Mouse (Mus musculus) hindbrain, embryonic 15.5 days (tissue): Measurements from ENCODE around the gene 1700010B08Rik. TPM values are rescaled to one million over a fixed set of nuclear protein-coding genes. Genes with fewer than 3 reads are reported as not detected.
"Not testable (repeated sequence)": the region's sequence is repeated elsewhere in the genome, so short reads cannot be mapped to it uniquely, and the experiment has no call there.

Experiments used
- ATAC-seq: fragments of 200-750 bp; cut with Nextera tagmentation; 2 replicates; pipeline ENCODE4 v1.8.0; 2017; ENCODE audit warnings: low read depth, moderate number of reproducible peaks, moderate TSS enrichment; ENCODE audit not compliant: low FRiP score
- H3K27ac ChIP-seq: fragments of 300-500 bp; sonication (generic); replicated peaks from 2 replicates; pipeline ENCODE4 v1.5.1; 2015; ENCODE audit warnings: mild to moderate bottlenecking, inconsistent platforms
- H3K27me3 ChIP-seq: fragments of 300-500 bp; sonication (generic); 2 replicates; pipeline ENCODE4 v1.6.1; 2015; ENCODE audit warnings: control low read depth, inconsistent platforms
- H3K36me3 ChIP-seq: fragments of 300-500 bp; sonication (generic); 2 replicates; pipeline ENCODE4 v1.6.1; 2015; ENCODE audit warnings: control low read depth, inconsistent platforms
- H3K4me1 ChIP-seq: fragments of 300-500 bp; sonication (generic); replicated peaks from 2 replicates; pipeline ENCODE4 v1.6.1; 2015; ENCODE audit warnings: control low read depth, inconsistent platforms
- H3K4me2 ChIP-seq: fragments of 300-500 bp; sonication (generic); 2 replicates; pipeline ENCODE4 v1.6.1; 2015; ENCODE audit warnings: moderate library complexity, mild to moderate bottlenecking, inconsistent platforms
- H3K4me3 ChIP-seq: fragments of 300-500 bp; sonication (generic); 2 replicates; pipeline ENCODE4 v1.5.1; 2015; ENCODE audit warnings: mild to moderate bottlenecking, inconsistent platforms
- H3K9ac ChIP-seq: fragments of 300-500 bp; sonication (generic); 2 replicates; pipeline ENCODE4 v1.6.1; 2015; ENCODE audit warnings: inconsistent platforms
- H3K9me3 ChIP-seq: fragments of 300-500 bp; sonication (generic); 2 replicates; pipeline ENCODE4 v1.6.1; 2016; ENCODE audit warnings: control low read depth, inconsistent platforms
- WGBS: fragments of 180-500 bp; shearing (Covaris S2); methylation state at CpG from one replicate; pipeline ENCODE4 v1.1.7; 2015; 5-methylcytosine and 5-hydroxymethylcytosine counted together
- polyA plus RNA-seq: library from polyadenylated mRNA; unstranded; fragments of >200 nt; fragmentation: Nextera tagmentation; extraction: Ambion mirVana; gene quantifications from 2 replicates; pipeline ENCODE4 v1.2.1, GENCODE M21; 2015

1700010B08Rik gene
- polyA plus RNA-seq, 1 experiment from 2014 or later = not detected

GRCm38 (mm10) chr2:173698850-173699249 is 20.4 kb upstream of the 1700010B08Rik start:
- peaks cover 24% of the 10 kb centered on the region; the same call in 1 of the 2 replicates for H3K36me3 ChIP-seq

GRCm38 (mm10) chr2:173702096-173702866 is 16.9 kb upstream of the 1700010B08Rik start:
- H3K9ac ChIP-seq = no peak overlapping the region
- ATAC-seq = peak; percentile 74; the same call in 1 of the 2 replicates
- peak overlapping the region; percentile 77 for H3K27ac ChIP-seq
- H3K9me3 ChIP-seq = no peaks in the 10 kb centered on the region
- H3K4me1 ChIP-seq = peaks cover 44% of the 10 kb centered on the region
- 51% methylated on average over 16 of the region's 16 CpGs for WGBS
- no peaks in the 10 kb centered on the region for H3K27me3 ChIP-seq
- no peak overlapping the region for H3K4me3 ChIP-seq
- no peak overlapping the region for H3K4me2 ChIP-seq
- H3K36me3 ChIP-seq = peaks cover 17% of the 10 kb centered on the region; the same call in 1 of the 2 replicates

More at GRCm38 (mm10) chr2:173698850-173699249, 20.4 kb upstream of the 1700010B08Rik start:
- Histone ChIP-seq H3K4me2 (no peak overlapping the region), H3K27ac (no peak overlapping the region), H3K4me1 (peaks cover 28% of the 10 kb centered on the region), H3K27me3 (no peaks in the 10 kb centered on the region), H3K9me3 (no peaks in the 10 kb centered on the region), H3K4me3 (no peak overlapping the region), H3K9ac (no peak overlapping the region)
- no peak for ATAC-seq
- 89% methylated on average over 3 of the region's 3 CpGs for WGBS

- no peak for ATAC-seq
- H3K9me3 ChIP-seq = no peaks in the 10 kb centered on the region
- H3K9ac ChIP-seq = no peak overlapping the region
- peaks cover 44% of the 10 kb centered on the region for H3K4me1 ChIP-seq
- WGBS = 80% methylated on average over 12 of the region's 12 CpGs
- peaks cover 14% of the 10 kb centered on the region; the same call in 1 of the 2 replicates for H3K36me3 ChIP-seq
- no peak overlapping the region for H3K4me2 ChIP-seq
- peak overlapping the region; percentile 77 for H3K27ac ChIP-seq
- no peak overlapping the region for H3K4me3 ChIP-seq
- no peaks in the 10 kb centered on the region for H3K27me3 ChIP-seq
Measured at GRCm38 (mm10) chr2:173702867-173703237, 16.4 kb upstream of the 1700010B08Rik start.

GRCm38 (mm10) chr2:173705827-173706551 is 13.2 kb upstream of the 1700010B08Rik start:
- Histone ChIP-seq H3K4me3 (no peak overlapping the region), H3K9me3 (no peaks in the 10 kb centered on the region), H3K4me2 (no peak overlapping the region), H3K9ac (no peak overlapping the region), H3K27ac (no peak overlapping the region), H3K4me1 (peaks cover 43% of the 10 kb centered on the region), H3K36me3 (0 out of 2 replicates have a peak, but pooled peaks cover 4% of the 10 kb centered on the region), H3K27me3 (no peaks in the 10 kb centered on the region)
- WGBS = 69% methylated on average over 15 of the region's 15 CpGs
- no peak for ATAC-seq

- H3K4me2 ChIP-seq, H3K9me3 ChIP-seq, H3K27me3 ChIP-seq, ATAC-seq, H3K4me3 ChIP-seq, H3K27ac ChIP-seq, H3K9ac ChIP-seq, H3K36me3 ChIP-seq: not testable (repeated sequence)
- H3K4me1 ChIP-seq = peaks cover 30% of the 10 kb centered on the region
Measured at GRCm38 (mm10) chr2:173707626-173708025, 11.6 kb upstream of the 1700010B08Rik start.

- H3K27ac ChIP-seq = no peak overlapping the region
- no peak overlapping the region for H3K9ac ChIP-seq
- no peaks in the 10 kb centered on the region for H3K9me3 ChIP-seq
- no peaks in the 10 kb centered on the region for H3K36me3 ChIP-seq
- WGBS = 77% methylated on average over 6 of the region's 6 CpGs
- H3K27me3 ChIP-seq = no peaks in the 10 kb centered on the region
- H3K4me3 ChIP-seq = no peak overlapping the region
- ATAC-seq = no peak
- H3K4me2 ChIP-seq = no peak overlapping the region
- H3K4me1 ChIP-seq = peaks cover 24% of the 10 kb centered on the region
Measured at GRCm38 (mm10) chr2:173710193-173710592, 9.0 kb upstream of the 1700010B08Rik start.

GRCm38 (mm10) chr2:173712656-173713055 is 6.6 kb upstream of the 1700010B08Rik start:
- Histone ChIP-seq H3K27ac (peak overlapping the region; percentile 50), H3K4me2 (no peak overlapping the region), H3K36me3 (no peaks in the 10 kb centered on the region), H3K4me1 (peaks cover 16% of the 10 kb centered on the region), H3K9ac (no peak overlapping the region), H3K4me3 (no peak overlapping the region), H3K27me3 (no peaks in the 10 kb centered on the region), H3K9me3 (no peaks in the 10 kb centered on the region)
- WGBS = 28% methylated on average over 10 of the region's 10 CpGs
- ATAC-seq = peak; percentile 47; the same call in 1 of the 2 replicates

- Histone ChIP-seq H3K36me3 (no peaks in the 10 kb centered on the region), H3K9me3 (no peaks in the 10 kb centered on the region), H3K4me1 (peaks cover 16% of the 10 kb centered on the region), H3K9ac (no peak overlapping the region), H3K27ac (peak overlapping the region; percentile 50; the same call in 1 of the 2 replicates), H3K27me3 (no peaks in the 10 kb centered on the region), H3K4me3 (no peak overlapping the region), H3K4me2 (no peak overlapping the region)
- WGBS = 77% methylated on average over 4 of the region's 4 CpGs
- ATAC-seq = 0 out of 2 replicates have a peak, but pooled peaks have one; percentile 5
Measured at GRCm38 (mm10) chr2:173713241-173713640, 6.0 kb upstream of the 1700010B08Rik start.

- Histone ChIP-seq H3K9ac (no peak overlapping the region), H3K9me3 (no peaks in the 10 kb centered on the region), H3K4me1 (peaks cover 16% of the 10 kb centered on the region), H3K27ac (no peak overlapping the region), H3K4me2 (no peak overlapping the region), H3K36me3 (no peaks in the 10 kb centered on the region), H3K4me3 (no peak overlapping the region), H3K27me3 (no peaks in the 10 kb centered on the region)
- ATAC-seq = peak; percentile 27; the same call in 1 of the 2 replicates
- WGBS = 24% methylated on average over 8 of the region's 8 CpGs
Measured at GRCm38 (mm10) chr2:173714620-173715218, 4.5 kb upstream of the 1700010B08Rik start.

- no peak overlapping the region for H3K9ac ChIP-seq
- H3K36me3 ChIP-seq = no peaks in the 10 kb centered on the region
- H3K9me3 ChIP-seq = no peaks in the 10 kb centered on the region
- no peak overlapping the region for H3K4me3 ChIP-seq
- H3K27me3 ChIP-seq = no peaks in the 10 kb centered on the region
- peaks cover 16% of the 10 kb centered on the region for H3K4me1 ChIP-seq
- 78% methylated on average over 5 of the region's 5 CpGs for WGBS
- no peak for ATAC-seq
- no peak overlapping the region for H3K27ac ChIP-seq
- no peak overlapping the region for H3K4me2 ChIP-seq
Measured at GRCm38 (mm10) chr2:173716966-173717365, 2.2 kb upstream of the 1700010B08Rik start.

- H3K4me1 ChIP-seq = no peaks in the 10 kb centered on the region; the same call in 1 of the 2 replicates
- H3K9ac ChIP-seq = no peak overlapping the region
- WGBS = 71% methylated on average over 11 of the region's 11 CpGs
- ATAC-seq = no peak
- no peak overlapping the region for H3K4me3 ChIP-seq
- no peaks in the 10 kb centered on the region for H3K9me3 ChIP-seq
- no peaks in the 10 kb centered on the region for H3K27me3 ChIP-seq
- H3K4me2 ChIP-seq = no peak overlapping the region
- no peaks in the 10 kb centered on the region for H3K36me3 ChIP-seq
- no peak overlapping the region for H3K27ac ChIP-seq
Measured at GRCm38 (mm10) chr2:173722251-173722857, 3.1 kb downstream of the 1700010B08Rik start.
